Mouse (Mus musculus): ENCODE results near the gene Spaca6.
"Not testable (repeated sequence)": the region's sequence is repeated elsewhere in the genome, so short reads cannot be mapped to it uniquely, and the experiment has no call there.

Gene Spaca6

GRCm38 (mm10) chr17:17844606-17845005 lies 17.6 kb downstream of the Spaca6 start:
- DNase-seq: not testable (repeated sequence)

- peak; percentile 28 to 37 for DNase-seq
These were observed 18.4 kb downstream of the Spaca6 start for GRCm38 (mm10) chr17:17845187-17846027.

GRCm38 (mm10) chr17:17848988-17849387 lies 22.0 kb downstream of the Spaca6 start:
- no peak for DNase-seq

- no peak for DNase-seq
These were observed 23.2 kb downstream of the Spaca6 start for GRCm38 (mm10) chr17:17849906-17850712.

GRCm38 (mm10) chr17:17855064-17855838 lies 28.3 kb downstream of the Spaca6 start, which contains the start of gene Has1:
TSS of gene Has1 (minus strand) at chr17:17855205.
- no peak for DNase-seq

- DNase-seq: no peak
These were observed 29.7 kb downstream of the Spaca6 start for GRCm38 (mm10) chr17:17856612-17857011.

GRCm38 (mm10) chr17:17857446-17857845 lies 30.5 kb downstream of the Spaca6 start:
- DNase-seq: no peak

- no peak for DNase-seq
These were observed 33.2 kb downstream of the Spaca6 start for GRCm38 (mm10) chr17:17860110-17860509.

GRCm38 (mm10) chr17:17862360-17862759 lies 35.4 kb downstream of the Spaca6 start:
- no peak for DNase-seq

- DNase-seq: no peak
These were observed 38.2 kb downstream of the Spaca6 start for GRCm38 (mm10) chr17:17865168-17865567.

- no peak for DNase-seq
These were observed 40.0 kb downstream of the Spaca6 start for GRCm38 (mm10) chr17:17866801-17867469.

- DNase-seq: no peak
These were observed 44.1 kb downstream of the Spaca6 start for GRCm38 (mm10) chr17:17870892-17871550.

GRCm38 (mm10) chr17:17871697-17872096 lies 44.7 kb downstream of the Spaca6 start:
- no peak for DNase-seq

GRCm38 (mm10) chr17:17879347-17879746 lies 52.4 kb downstream of the Spaca6 start:
- DNase-seq: no peak

GRCm38 (mm10) chr17:17882672-17883071 lies 55.7 kb downstream of the Spaca6 start:
- DNase-seq: no peak

- DNase-seq: no peak
These were observed 56.9 kb downstream of the Spaca6 start, which contains the start of gene Fpr1 for GRCm38 (mm10) chr17:17883840-17884239. TSS of gene Fpr1 (minus strand) at chr17:17883940.

- DNase-seq: no peak
These were observed 60.9 kb downstream of the Spaca6 start, which contains the start of the genes Fpr2 and Fpr3 for GRCm38 (mm10) chr17:17887774-17888248. TSS of gene Fpr2 (plus strand) at chr17:17887824. TSS of gene Fpr3 (plus strand) at chr17:17887852.

GRCm38 (mm10) chr17:17889732-17890425 lies 62.9 kb downstream of the Spaca6 start:
- no peak for DNase-seq
